Mouse (Mus musculus) v-Abl transformed pro-B cells (cell line): ENCODE results near the gene Kif3a.

ENCODE experiments used
- in situ Hi-C, 2 experiments: fragments of 400-800 bp; cut with MboI; formaldehyde crosslinking; loops; one replicate each; pipeline ENCODE4 v1.15.1; 2025; ENCODE audit not compliant: unreplicated experiment in 2 of 2

Kif3a gene

DNA sequence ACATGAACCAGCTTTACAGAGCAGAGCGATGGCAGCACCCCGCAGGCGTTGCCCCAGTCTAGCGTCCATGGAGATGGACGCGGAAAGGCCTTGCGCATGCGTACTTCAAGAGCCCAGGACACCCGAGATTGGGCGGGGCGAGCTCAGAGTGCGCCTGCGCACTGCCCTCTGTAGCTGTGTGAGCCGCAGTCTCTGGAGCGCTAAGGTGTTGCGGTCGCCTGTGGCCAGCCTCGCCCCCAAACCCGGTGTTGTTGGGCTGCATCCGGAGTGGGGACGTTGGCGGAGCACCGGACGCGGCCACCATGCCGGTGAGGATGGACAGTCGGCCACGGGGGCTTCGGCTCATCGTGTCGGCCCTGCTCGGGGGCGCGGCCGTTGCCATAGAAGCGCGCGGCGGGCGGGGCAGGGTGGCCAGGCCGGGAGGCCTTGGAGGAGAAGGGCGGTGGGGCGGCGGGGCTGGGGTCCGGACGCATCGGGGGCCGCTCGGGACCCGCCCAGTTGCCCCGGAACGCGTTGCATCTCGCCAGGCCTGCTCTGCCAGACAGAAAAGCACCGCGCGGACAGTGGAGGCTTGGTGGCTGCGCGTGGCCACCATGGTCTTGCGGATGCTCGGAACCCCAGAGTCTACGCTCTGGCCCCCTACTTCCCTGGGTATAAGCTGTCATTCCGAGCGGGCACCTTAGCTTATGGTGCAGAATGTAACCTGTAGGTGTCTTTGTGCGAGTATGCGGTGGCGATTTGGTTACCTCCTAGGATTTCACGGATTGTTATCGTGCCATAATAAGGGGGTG, at the start of gene Kif3a:
Gene Kif3a (plus strand): TSS at position 156 of the 791 bp plus-strand sequence.
- in situ Hi-C loops = no loop called here

DNA sequence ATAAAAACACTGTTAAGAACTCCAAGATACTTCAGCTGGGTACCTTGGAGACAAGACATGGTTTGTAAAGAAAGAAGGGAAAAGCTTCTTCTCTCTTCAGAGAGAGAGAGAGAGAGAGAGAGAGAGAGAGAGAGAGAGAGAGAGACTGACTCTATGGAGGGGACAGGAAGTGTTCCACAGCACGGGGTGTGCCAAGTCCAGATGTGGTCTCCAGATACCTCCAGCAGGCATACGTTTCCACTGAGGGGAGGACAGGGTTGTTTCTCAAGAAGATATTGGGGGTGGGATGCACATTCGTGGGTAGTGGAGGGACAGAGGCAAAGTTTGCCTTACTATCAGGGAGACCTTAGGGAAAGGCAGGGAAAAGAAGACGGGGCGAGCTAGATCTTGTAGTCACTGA, 48.4 kb upstream of the Kif3a start:
- in situ Hi-C loops = no loop called here

DNA sequence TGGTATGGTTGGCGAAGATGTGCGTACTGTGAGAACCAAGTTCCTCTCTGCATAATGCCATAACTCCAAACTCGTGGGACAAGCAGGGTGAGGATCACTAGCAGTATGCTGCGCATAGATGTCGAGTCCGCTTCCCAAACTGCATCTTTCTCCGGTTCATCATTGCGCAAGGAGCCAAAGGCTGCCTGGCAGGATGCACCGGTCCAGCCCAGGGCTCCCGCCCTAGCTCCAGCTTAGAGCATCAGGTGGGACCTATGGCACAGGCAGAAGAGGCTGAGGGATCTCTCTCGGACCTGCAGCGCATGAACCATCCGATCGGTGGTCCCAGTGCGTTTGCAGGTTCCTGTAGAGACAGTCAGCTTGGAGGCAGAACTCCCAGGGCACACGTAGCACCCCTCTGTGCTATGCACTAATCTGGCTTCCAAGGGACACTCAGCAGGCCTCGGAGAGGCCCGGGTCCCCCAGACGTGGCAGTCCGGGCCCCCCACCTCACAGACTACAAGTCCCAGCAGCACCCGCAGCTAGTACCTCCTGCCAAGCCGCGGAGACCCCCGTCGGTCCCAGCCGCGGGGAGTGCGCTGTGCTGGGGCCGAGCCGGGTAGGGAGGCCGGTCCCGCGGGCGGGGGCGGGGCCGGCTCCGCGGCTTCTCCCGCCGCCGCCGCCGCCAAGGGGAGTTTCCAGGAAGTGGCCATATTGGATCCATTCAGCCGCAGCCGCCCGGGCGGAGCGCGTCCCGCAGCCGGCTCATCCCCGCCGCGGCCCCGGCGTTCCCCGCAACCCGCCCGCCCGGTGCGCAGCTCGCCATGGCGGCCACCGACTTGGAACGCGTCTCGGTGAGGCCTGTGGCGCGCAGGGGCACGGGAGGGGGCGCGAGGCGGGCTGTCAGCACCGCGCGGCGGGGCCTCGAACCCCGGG, 47.7 kb upstream of the Kif3a start, which contains the start of gene Sept8:
Gene Sept8 (plus strand): TSS at position 51 of the 915 bp plus-strand sequence.
- in situ Hi-C loops = no loop called here

DNA sequence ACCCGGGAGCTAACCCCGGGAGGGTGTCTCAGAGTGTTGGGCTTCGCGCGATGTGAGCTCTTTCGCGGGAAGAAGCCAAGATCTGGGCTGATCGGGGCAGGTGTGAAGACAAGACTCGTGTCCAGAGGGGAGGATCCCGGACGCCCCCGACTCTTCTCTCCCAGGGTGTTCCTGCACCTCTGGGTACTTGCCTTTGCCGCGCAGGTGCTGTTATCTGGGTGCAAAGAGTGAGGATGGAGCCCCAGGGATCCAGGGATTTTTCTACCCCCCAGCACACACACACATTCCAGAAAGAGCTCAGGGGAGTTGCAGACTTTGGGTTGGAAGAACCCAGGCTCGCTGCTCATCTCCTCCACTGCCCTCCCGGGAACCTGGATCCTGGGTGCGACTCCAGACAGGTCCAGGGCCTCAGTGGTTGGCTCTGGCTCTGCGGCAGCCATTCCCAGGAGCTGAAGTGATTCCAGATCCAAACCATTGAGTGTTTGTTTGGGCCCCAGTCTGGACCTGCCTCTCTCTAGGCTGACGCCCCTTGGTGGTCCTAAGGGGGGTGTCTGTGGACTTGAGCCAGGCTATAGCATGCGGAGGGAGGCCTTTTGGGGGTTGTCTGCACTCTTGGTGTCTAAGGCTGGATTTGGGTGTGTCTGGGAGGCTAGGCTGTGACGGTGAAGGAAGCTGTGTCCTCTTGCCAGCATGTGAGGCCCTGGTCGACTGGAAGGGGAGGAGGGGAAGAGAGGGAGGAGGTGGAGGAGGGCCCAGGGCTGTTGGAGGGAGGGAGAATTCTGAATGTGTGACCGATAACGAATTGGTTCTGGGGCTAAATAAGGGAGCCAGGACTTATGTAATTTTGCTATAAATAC, 46.8 kb upstream of the Kif3a start:
- in situ Hi-C loops = no loop called here

DNA sequence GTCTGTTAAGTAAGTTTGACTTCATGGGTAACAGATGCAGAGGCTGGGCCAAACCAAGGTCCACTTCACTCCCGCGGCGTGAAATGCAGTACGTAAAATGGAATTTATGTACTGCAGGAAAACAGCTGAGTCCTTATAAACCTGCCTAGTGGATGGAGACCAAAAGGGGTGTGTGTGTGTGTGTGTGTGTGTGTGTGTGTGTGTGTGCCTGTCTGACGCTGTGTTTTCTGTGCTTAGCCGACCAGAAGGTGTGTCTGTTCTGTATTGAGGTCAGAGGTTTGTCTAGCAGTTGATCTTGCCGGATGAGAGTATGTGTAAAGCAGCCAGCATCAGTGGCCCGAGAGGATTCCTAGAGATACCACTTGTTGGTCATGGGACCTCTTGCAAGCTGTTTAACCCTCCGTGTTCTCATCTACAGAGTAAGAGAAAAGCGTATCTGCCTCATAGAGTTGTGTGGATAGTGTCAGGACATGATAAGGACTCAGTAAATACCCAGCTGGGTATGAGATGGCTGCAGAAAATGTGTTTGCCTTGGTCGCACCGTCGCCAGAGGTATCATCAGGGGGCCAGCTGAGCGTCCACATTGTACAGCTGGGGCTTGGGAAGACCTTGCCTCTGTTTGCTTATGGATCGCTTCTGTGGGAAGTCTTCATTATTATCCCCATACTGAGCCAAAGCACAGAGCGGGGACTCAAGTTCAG, 45.9 kb upstream of the Kif3a start:
- in situ Hi-C loops = no loop called here

DNA sequence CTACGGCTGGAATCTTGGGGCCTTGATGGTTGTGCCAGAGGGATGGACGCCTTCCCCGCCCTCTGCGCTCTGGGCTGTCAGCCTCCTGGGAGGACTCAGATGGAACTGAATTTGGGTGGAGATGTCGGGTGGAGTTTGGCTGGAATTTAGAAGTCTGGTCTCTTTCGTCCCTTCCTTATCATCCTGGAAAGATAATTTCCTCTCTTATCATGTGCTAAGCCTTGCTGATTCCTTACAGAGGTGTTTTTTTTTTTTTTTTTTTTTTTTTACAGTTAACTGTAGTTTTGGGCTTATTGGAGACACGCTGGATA, 45.4 kb upstream of the Kif3a start:
- in situ Hi-C loops = no loop called here

DNA sequence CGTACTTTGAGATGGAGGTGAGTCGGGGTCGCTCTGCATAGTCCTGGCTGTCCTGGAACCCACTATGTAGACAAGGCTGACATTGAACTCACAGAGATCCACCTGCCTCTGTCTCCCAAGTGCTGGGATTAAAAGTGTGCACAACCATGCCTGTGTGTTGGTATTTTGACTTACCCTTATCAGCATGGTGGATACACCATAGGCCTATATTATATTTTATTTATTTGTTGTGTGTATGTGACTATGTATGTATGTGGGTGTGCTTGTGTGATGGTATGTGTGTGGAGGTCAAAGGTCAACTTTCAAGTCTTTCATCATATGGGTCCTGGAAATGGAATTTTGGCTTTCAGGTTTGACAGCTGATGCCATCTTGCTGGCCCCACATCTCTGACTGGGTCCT, 44.8 kb upstream of the Kif3a start:
- in situ Hi-C loops = no loop called here

DNA sequence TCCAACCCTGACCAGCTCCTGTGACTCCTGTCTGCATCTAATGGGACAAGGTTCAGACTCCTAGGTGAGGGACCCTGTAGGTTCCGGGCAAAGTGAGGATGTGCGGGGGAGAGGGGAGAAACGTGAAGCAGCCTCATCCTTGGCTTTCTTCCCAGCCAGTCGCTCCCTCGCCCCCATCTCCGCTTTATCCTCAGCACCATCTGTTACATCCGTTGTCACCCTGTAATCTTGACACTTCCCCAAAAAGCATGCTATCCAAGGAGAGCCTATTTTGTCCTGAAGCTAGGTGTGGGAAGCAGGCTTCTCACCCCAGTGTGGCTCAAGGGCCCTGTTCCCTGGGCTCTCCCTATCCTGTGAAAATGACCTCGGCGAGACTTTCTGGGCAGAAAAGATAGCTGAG, 44.2 kb upstream of the Kif3a start:
- in situ Hi-C loops = no loop called here

DNA sequence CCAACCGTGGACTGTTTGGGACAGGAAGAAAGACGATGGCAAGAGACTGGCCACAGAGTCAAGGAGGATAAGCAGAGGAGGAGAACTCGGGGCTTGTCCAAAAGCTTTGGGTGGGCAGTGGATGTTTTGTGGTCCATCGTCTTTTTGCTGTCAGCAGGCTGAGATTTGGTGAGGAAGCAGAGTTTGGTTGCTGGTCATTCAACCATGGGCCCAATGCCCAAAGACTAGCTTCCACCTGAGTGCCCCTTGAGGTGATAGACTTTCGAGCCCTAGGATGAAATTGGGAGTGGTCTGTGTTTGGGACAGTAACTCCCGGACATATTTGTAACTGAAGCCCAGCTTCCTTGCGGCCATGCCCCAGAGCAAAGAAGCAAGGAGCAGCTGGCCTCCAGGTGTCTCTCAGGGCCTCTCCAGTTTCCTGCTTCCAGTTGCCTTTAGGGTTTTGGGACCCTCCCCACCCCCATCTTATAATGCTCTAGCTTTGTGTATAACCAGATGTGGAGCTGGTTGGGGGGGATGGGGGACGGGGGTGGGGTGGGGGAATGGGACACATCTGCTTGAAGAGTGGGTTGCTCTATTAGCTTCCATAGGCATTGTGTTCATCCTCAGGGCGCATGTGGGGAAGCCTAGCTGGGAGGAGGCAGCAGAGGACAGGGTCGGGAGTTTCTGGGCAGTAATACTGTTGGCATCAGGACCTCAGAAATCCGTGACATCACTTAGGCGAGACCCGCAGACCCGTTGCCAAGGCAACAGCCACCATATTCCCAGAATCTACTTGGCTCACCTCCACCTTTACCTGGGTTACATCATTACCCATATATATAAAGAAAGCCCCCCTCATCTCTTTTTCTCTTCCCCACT, 43.4 kb upstream of the Kif3a start:
- in situ Hi-C loops = no loop called here

DNA sequence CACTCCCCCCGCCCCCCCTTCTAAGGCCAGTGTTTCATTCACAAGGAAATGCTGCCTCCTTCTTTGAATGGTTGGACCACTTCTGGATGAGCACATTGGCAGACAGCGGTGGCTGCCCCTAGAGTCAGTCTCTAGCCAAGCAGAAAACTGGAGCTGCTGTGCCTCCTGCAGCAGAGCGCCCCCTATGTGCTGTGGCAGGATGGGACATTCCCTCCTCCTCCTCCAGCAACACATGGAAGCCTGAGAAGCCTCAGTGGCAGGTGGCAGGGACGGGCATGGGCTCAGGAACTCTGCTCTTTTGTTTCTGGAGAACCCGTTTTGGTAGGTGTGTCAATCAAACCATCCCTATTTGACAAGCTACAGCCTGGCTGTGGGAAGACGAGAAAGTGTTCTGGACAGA, 42.3 kb upstream of the Kif3a start:
- in situ Hi-C loops = no loop called here

DNA sequence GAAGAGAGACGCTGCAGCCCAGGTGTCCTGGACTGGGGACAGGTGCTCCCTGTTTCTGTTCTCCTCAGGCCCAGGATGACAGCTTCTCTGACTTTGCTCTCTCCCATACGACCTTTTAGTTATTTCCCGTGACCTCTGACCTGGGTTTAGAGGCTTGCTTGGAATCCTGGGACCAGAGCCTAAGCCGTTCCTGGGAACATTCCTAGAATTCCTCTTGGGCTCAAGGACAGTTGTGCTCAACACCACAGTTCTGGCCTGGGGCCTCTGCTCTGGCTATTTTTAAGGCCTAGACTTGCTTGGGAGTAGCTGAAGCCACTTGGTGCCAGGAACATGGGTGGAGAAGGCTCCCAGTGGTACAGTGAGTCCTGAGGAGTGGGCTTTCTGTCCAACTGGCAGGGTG, 41.7 kb upstream of the Kif3a start:
- in situ Hi-C loops = no loop called here

DNA sequence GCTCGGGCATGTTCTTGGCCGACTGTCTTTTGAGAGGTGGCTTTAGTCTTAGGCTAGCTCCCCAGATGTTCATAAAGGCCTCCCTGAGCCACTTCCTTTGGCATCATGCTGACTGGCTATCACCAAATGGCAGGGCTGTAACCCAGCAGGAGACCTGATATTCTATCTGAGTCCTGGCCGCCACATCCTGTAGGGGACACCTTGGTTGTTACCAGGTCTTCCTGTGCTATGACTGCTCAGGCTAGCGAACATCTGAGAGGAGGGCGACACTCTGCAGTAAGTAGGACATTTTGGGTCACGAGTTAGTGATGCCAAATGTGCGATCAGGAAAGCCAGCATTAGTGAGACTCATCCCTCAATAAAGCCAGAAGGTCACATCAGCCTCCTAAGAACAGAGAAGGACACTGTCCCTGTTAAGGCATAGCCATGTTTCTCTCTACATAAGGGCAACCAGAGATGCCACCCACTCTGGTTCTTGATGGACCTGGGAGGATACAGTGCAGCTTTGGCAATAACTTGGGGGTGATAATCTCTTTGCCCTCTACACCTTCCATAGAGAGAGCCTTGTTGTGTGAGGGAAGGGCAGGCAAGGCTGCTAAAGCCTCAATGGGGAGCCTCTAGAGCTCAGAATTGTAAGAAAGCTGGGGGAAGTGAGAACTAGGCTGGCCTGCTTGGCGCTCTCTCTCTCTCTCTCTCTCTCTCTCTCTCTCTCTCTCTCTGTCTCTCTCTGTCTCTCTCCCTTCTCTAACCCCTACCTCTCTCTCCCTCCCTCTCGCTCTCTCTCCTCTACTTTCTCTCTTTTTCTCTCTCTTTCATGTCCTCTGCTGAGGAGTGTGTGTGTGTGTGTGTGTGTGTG, 38.6 kb upstream of the Kif3a start:
- in situ Hi-C loops = no loop called here

DNA sequence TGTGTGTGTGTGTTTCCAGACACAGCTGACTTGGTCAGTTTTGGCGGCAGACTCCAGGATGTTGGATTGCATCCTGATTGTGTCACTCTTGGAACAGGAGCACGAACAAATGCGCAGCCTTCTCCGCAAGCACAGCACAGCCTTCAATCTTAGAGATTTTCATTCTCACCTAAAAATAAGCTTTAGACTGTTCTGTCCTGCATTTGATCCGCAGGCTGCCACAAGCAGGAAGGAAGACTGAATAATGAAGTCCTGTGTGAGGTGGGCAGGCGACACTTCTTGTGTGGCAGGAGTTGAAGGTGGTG, 38.0 kb upstream of the Kif3a start:
- in situ Hi-C loops = no loop called here

DNA sequence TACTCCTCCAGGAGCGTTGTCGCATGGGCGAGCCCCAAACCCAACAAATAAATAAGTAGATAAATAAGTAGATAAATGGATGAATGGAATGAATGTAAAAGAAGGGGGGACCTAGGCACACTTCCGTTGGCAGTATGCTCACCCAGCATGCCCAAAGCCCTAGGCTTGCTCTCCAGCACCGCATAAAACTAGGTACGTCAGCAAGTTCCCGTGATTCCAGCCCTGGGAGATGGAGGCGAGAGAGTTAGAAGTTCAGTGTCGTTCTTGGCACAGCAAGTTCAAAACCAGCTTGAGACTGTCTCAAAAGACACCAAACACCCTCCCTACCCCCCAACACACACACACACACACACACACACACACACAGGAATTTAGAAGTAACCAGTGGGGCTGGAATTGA, 37.2 kb upstream of the Kif3a start:
- in situ Hi-C loops = no loop called here

DNA sequence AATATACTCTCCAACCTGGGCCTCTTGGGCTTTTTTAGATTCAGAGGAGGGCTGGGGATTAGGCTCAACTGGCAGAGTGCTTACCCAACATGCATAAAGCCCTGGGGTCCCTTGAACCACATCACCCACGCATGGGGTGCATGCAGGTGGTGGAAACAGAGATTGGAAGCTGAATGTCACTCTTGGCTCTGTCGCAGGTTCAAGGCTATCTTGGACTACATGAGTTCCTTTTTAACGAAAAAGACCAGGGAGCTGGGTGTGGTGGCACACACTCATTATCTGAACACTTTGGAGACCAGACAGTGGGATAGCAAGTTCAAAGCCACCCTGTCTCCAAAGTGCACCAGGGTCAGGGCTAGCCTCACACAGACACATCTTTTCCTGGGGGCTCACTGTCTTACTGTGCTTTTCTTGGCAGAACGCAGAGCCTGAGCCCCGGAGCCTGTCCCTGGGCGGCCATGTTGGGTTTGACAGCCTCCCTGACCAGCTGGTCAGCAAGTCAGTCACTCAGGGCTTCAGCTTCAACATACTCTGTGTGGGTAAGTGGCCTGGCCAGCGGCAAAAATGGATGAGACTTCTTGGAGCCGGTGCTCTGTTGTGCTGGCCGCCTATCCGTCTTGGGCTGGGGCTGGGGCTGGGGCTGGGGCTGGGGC, 35.5 kb upstream of the Kif3a start:
- in situ Hi-C loops = no loop called here

DNA sequence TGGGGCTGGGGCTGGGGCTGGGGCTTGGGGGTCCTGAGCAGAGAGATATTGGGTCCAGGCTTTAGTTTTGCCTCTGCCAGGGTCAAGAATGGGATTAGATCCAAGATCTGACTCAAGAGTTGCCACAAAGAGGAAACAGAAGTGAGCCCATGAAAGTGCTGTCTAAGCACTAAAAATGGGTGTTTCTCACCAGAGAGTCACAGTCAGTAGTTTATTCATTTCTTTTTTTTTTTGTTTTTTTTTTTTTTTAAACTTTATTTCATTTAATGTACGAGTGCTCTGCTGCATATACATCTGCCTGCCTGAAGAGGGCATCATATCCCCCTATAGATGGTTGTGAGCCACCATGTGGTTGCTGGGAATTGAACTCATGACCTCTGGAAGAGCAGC, 35.0 kb upstream of the Kif3a start:
- in situ Hi-C loops = no loop called here

DNA sequence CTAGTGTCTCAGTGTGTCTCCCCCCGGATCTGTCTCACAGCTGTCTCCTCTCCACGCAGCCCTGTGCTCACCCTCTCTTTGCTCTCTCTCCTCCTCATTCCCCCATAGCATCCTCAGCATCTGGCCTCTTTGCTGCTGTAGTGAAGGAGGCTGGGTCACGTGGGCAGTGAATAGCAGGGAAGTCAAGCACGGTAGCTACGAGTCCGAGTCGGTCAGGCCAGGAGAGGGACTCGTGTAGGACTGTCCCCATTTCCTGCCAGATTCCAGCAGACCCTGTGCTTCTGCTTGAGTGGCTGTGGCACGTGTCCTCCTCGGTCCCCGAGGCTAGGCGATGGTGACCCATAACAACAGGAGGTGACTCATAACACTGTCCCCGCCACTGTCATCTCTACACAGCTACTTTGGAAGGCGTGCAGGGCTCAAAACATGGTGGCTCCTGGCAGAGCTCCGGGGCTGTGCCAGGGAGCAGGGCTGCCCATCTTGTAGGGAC, 28.1 kb upstream of the Kif3a start:
- in situ Hi-C loops = no loop called here

DNA sequence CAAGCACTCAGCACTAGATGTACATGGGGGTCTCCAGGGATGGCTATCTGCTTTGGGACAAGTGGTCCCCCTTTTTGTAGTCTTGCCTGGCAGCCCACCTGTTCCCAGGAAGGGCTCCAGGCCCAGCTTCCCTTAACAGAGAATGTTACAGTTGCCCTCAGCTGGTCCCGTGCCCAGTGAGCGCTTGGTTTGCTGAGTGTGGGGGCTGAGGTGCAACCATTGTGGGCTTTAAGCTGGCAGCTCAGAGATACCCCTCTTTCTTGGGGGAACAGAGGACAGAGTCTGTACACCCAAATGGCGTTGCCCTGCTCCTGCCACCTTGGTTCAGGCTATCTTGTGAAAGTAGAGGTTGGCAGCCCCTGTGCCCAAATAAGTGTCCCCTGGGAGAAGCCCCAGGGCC, 26.8 kb upstream of the Kif3a start:
- in situ Hi-C loops = no loop called here
